Mouse (Mus musculus): Measurements from ENCODE around the gene Olfr612.
"Not testable (repeated sequence)": the region's sequence is repeated elsewhere in the genome, so short reads cannot be mapped to it uniquely, and the experiment has no call there.

Olfr612 gene

DNA sequence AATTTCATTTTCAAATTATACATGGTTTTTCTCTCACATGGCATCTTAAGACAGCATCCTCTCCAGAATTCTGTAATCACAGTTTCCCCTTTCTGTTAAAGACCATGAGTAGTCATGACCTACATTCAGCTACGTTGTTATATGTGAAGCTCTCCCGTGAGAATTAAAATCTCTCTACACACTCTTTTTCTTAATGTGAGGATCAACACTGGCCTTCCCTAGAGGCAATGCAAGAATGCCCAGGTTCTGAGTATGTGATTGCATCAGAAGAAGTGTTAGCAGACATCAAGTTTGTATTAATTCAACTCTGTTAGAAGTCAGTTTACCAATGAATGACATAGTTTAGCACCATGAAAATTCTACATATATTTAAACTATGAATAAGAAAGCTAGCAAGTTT is at the start of gene Olfr612:
Gene Olfr612, minus strand, starts transcription at position 101 of the 400 bp plus-strand sequence.
- DNase-seq: not testable (repeated sequence)

DNA sequence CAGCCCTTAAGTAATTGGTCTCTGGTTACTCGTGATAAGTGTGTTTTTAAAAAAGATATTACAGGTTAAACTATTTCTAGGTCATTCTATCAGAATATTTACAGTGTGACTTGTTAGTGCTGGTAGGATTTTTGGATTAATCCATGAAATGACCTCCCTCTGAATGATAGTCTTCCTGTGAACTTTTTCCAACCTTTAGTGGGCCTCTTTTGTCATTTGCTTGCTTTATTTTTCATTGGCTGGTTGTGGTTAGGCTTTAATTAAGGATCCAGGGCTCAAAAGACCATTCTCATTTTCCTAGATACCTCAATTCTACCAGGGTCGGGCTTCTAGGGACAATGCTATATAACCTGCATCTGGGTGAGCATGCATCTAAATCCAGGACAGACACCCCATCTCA is 47.3 kb upstream of the Olfr612 start, which contains the start of gene Olfr618:
Gene Olfr618, plus strand, starts transcription at position 301 of the 400 bp plus-strand sequence.
- DNase-seq: no peak

DNA sequence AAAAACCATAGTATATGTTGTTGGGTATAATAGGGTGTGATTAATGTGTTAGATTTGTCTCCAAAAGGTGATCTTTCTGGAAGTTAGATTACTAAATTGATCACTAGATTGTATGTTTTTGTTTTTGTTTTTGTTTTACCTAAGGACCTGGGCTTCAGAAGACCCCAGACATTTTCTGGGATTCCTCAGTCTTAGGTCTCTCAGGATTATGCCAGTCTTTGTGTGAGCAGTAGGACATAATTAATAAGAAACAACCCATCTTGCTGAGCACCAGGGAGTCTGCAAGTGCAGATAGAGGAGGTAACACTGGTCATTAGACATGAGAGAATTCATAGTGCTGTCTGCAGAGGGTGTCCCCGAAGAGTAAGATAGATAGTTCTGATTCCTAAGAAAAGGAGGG is 30.2 kb upstream of the Olfr612 start, which contains the start of gene Olfr617:
Gene Olfr617, plus strand, starts transcription at position 301 of the 400 bp plus-strand sequence.
- DNase-seq: no peak

- no peak for DNase-seq
Measured at GRCm38 (mm10) chr7:103569043-103569442, 26.5 kb upstream of the Olfr612 start, which contains the start of gene Olfr616. Gene Olfr616, minus strand, starts transcription at chr7:103569143.

DNA sequence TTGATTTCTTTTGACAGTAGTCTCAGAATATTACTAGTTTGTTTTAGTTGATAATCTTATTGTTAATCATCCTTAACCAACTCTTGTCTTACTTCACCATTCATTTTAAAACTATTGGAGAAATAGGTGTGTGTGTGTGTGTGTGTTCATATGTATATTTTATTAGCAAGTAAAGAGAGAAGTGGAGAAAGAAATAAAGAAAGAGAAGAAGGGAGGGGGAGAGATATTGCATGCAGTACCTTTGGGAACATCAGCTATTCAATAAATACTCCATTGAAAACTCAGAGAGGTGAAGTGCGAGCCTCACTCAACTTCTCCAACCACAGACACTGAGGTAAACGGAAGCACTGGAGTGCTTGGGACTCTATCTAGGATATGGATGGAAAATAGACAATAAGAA is 13.3 kb upstream of the Olfr612 start, which contains the start of gene Olfr615:
Gene Olfr615, plus strand, starts transcription at position 301 of the 400 bp plus-strand sequence.
- no peak for DNase-seq

- DNase-seq: no peak
Measured at GRCm38 (mm10) chr7:103547774-103548173, 5.3 kb upstream of the Olfr612 start, which contains the start of gene Olfr613. Gene Olfr613, plus strand, starts transcription at chr7:103548074.

DNA sequence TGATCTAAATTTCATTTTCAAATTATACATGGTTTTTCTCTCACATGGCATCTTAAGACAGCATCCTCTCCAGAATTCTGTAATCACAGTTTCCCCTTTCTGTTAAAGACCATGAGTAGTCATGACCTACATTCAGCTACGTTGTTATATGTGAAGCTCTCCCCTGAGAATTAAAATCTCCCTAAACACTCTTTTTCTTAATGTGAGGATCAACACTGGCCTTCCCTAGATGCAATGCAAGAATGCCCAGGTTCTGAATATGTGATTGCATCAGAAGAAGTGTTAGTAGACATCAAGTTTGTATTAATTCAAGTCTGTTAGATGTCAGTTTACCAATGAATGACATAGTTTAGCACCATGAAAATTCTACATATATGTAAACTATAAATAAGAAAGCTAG is 21.8 kb downstream of the Olfr612 start, which contains the start of gene Olfr611:
Gene Olfr611, minus strand, starts transcription at position 101 of the 400 bp plus-strand sequence.
- not testable (repeated sequence) for DNase-seq

DNA sequence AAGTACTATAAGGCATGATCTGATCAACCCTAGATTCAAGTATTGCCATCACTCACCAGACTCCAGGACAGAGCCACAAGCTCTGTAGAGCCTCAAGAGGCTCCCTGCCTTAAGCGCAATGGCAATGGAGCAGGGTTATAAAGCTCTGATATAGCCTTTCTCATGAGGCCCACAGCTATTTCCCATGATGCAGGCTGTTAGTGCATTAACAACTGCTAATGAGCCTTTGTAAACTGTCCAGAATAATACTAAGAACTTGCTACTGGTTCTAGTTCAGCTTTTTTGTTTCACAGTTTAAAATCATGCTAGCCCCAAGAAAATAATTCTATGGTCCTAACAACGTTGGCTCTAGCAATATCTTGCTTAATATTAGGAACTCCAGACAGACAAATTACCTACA is 30.5 kb downstream of the Olfr612 start, which contains the start of gene Olfr610:
Gene Olfr610, minus strand, starts transcription at position 101 of the 400 bp plus-strand sequence.
- DNase-seq: no peak

DNA sequence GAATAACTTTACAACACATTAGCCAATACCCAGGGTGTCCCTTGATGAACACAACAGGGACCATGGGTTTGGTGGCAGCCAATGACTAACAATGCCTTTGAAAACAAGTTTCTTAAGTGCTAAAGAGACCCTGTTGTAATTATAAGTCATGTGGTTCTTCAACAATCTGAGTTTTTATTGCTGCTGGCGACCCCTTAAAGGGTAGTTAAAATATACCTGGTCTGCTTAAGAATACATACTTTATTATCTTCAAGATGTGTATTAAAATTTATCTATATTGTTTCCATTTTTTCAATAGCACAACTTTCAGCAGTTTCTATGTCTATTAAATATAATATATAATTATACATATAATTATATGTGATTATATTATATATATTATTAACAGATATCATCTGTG is 44.6 kb downstream of the Olfr612 start, which contains the start of gene Olfr609:
Gene Olfr609, minus strand, starts transcription at position 101 of the 400 bp plus-strand sequence.
- DNase-seq: no peak

All from kidney, adult 18-20 months (tissue).